Mouse (Mus musculus): ENCODE results near the gene Tbc1d9b.
"Not testable (repeated sequence)": the region's sequence is repeated elsewhere in the genome, so short reads cannot be mapped to it uniquely, and the experiment has no call there.

Tbc1d9b gene

GRCm38 (mm10) chr11:50138206-50138822 is 7.1 kb downstream of the Tbc1d9b start:
- DNase-seq (ENCODE audit: low spot score): no peak

DNA sequence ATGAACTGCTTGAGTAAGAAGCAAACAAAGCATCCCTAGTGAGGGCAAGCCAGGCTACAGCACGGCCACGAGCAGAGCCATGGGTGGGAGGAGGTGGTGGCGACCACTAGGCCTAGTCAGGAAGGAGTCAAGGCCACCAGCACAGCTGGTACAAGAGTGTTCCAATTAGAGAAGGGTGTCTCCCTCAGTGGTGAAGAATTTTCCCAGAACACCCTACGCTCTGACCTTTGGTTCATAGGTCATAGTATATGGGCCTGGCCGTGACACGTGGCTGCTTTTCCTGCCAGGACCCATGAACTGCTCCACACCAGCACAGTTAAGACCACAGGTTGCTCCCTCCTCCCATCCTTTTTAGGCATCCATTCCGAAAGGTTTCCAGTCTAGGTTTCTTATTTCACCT is 8.4 kb downstream of the Tbc1d9b start:
- no peak for DNase-seq (ENCODE audit: low spot score)

GRCm38 (mm10) chr11:50145529-50145928 is 14.3 kb downstream of the Tbc1d9b start:
- DNase-seq (ENCODE audit: low spot score): no peak

DNA sequence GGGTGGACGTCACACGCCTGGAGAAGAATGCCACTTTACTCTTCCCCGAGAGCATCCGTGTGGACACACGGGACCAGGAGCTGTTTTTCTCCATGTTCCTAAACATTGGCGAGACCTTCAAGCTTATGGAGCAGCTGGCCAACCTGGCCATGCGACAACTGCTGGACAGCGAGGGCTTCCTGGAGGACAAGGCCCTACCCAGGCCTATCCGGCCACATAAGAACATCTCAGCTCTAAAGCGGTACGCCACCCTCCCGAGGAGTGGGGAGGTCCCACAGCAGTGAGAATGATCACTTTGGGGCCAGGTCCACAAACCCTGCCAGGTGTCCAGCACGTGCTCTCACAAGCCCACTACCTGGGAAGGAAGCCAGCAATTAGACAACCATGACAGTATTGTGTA is 14.9 kb downstream of the Tbc1d9b start:
- DNase-seq (ENCODE audit: low spot score): no peak

GRCm38 (mm10) chr11:50147267-50147957 is 16.2 kb downstream of the Tbc1d9b start:
- DNase-seq (ENCODE audit: low spot score): peak; percentile 67

GRCm38 (mm10) chr11:50147958-50148476 is 16.8 kb downstream of the Tbc1d9b start:
- DNase-seq (ENCODE audit: low spot score): no peak

- DNase-seq (ENCODE audit: low spot score): no peak
These were observed 18.0 kb downstream of the Tbc1d9b start for GRCm38 (mm10) chr11:50149200-50149599.

- DNase-seq (ENCODE audit: low spot score): no peak
These were observed 18.5 kb downstream of the Tbc1d9b start for GRCm38 (mm10) chr11:50149603-50150150.

DNA sequence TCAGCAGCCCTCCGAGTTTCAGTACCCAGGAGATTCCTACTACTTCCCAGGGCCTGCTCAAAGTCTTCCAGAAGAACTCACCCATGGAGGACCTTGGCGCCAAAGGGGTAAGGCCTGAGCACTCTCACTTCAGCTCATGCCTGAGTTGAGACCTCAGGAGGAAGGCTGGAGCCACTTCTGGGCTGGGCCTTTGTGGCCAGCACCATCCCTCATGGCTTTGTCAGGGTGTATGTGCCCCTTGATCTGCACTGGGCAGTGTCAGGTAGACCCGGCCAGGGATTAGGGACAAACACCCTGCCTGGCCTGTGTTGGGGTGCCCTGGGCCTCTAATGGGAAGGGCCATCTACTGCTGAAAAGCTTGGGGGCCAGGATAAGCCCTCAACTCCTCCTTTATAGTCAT is 20.2 kb downstream of the Tbc1d9b start:
- no peak for DNase-seq (ENCODE audit: low spot score)

- no peak for DNase-seq (ENCODE audit: low spot score)
These were observed 23.0 kb downstream of the Tbc1d9b start for GRCm38 (mm10) chr11:50154166-50154565.

GRCm38 (mm10) chr11:50154777-50155520 is 23.8 kb downstream of the Tbc1d9b start:
- DNase-seq (ENCODE audit: low spot score): no peak

DNA sequence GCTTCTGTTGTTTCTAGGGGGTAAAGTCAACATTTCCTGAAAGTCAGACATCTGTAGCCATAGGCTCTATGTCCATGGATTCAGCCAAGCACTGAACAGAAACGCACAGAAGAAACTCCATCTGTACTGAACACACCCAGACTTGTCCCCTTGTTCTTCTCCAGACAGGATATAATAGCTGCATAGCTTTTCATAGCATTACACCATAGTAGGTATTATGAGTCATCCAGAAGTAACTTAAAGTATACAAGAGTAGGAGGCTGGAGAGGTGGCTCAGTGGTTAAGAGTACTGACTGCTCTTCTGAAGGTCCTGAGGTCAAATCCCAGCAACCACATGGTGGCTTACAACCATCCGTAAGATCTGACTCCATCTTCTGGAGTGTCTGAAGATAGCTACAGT is 24.6 kb downstream of the Tbc1d9b start:
- DNase-seq (ENCODE audit: low spot score): no peak

GRCm38 (mm10) chr11:50156725-50157258 is 25.6 kb downstream of the Tbc1d9b start:
- no peak for DNase-seq (ENCODE audit: low spot score)

GRCm38 (mm10) chr11:50158346-50158745 is 27.1 kb downstream of the Tbc1d9b start:
- DNase-seq (ENCODE audit: low spot score): no peak

- DNase-seq (ENCODE audit: low spot score): no peak
These were observed 28.2 kb downstream of the Tbc1d9b start for GRCm38 (mm10) chr11:50159347-50159746.

GRCm38 (mm10) chr11:50161578-50162304 is 30.5 kb downstream of the Tbc1d9b start:
- DNase-seq (ENCODE audit: low spot score): no peak

GRCm38 (mm10) chr11:50162338-50163050 is 31.3 kb downstream of the Tbc1d9b start:
- no peak for DNase-seq (ENCODE audit: low spot score)

DNA sequence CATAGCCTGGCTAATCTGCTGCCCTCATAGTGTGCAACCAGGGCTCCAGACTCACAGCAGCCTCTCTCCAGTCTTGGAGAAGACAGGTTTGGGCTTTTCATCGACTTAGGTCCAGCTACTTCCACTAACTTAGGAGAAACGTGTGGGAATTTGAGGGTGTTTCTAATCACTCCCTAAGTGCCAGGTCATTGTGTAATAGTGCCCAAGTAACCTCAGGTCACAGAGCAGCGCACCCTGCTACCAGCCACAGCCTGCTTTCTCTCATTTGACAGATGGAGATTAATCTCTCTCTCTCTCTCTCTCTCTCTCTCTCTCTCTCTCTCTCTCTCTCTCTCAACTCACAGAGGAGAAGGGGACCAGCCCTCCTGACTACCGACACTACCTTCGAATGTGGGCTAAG is 37.2 kb downstream of the Tbc1d9b start:
- DNase-seq (ENCODE audit: low spot score): no peak

DNA sequence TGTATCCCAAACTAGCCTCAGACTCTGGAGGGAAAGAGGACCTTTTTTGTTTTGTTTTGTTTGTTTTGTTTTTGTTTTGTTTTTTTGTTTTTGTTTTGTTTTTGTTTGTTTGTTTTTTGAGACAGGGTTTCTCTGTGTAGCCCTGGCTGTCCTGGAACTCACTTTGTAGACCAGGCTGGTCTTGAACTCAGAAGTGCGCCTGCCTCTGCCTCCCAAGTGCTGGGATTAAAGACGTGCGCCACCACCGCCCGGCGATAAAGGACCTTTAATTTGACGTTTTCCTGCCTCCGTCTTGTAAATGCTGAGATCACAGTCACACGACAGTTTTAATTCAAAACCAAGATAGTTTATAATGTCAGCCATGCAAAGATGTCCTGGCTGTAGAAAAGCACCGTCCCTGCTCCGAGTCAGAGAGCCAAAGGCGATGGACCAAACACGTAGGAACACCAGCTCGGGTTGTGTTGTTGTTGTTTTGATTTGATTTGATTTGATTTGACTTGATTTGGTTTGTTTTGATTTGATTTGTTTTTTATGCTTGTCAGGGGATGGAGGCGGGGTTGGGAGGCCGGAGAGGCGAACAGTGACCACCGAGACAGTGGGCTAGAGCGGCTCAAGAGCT is 43.0 kb downstream of the Tbc1d9b start, which contains the start of gene Mrnip:
Gene Mrnip (plus strand): TSS at position 334 of the 619 bp plus-strand sequence.
- not testable (repeated sequence) for DNase-seq (ENCODE audit: low spot score)

GRCm38 (mm10) chr11:50174730-50175187 is 43.6 kb downstream of the Tbc1d9b start:
- peak; percentile 94 for DNase-seq (ENCODE audit: low spot score)

Measured in ovary, adult 18-20 months (tissue).